Mouse (Mus musculus): ENCODE data around the gene Matn1. TPM values are rescaled to one million over a fixed set of nuclear protein-coding genes. Genes with fewer than 3 reads are reported as not detected.

Matn1 gene
- polyA plus RNA-seq, 1 experiment from 2014 or later: 0.41 TPM

GRCm38 (mm10) chr4:130906296-130906695 lies 37.9 kb upstream of the Matn1 start:
- Histone ChIP-seq H3K9me3 (ENCODE audit: control insufficient read depth, low read length) (no peaks in the 10 kb centered on the region), H3K27ac (ENCODE audit: low read depth, low read length) (no peak overlapping the region), H3K4me2 (replicated peaks; ENCODE audit: low read depth, low read length) (no peak overlapping the region), H3K4me1 (ENCODE audit: control insufficient read depth, insufficient read depth, low read length) (peaks cover 15% of the 10 kb centered on the region; the same call in 1 of the 2 replicates), H3K27me3 (ENCODE audit: control insufficient read depth, insufficient read depth, low read length) (no peaks in the 10 kb centered on the region), H3K9ac (ENCODE audit: low read depth, low read length) (no peak overlapping the region), H3K36me3 (ENCODE audit: control insufficient read depth, insufficient read depth, low read length) (no peaks in the 10 kb centered on the region), H3K4me3 (ENCODE audit: low read length) (no peak overlapping the region)
- 34% methylated on average over 8 of the region's 8 CpGs for WGBS
- no peak for ATAC-seq (ENCODE audit: low FRiP score, low TSS enrichment)

GRCm38 (mm10) chr4:130907200-130908069 lies 36.8 kb upstream of the Matn1 start:
- WGBS: 82% methylated on average over 19 of the region's 19 CpGs
- H3K9me3 ChIP-seq (ENCODE audit: control insufficient read depth, low read length): no peaks in the 10 kb centered on the region
- no peak for ATAC-seq (ENCODE audit: low FRiP score, low TSS enrichment)
- H3K36me3 ChIP-seq (ENCODE audit: control insufficient read depth, insufficient read depth, low read length): no peaks in the 10 kb centered on the region
- no peak overlapping the region for H3K4me3 ChIP-seq (ENCODE audit: low read length)
- H3K27ac ChIP-seq (ENCODE audit: low read depth, low read length): no peak overlapping the region
- peaks cover 15% of the 10 kb centered on the region; the same call in 1 of the 2 replicates for H3K4me1 ChIP-seq (ENCODE audit: control insufficient read depth, insufficient read depth, low read length)
- H3K4me2 ChIP-seq (replicated peaks; ENCODE audit: low read depth, low read length): no peak overlapping the region
- H3K27me3 ChIP-seq (ENCODE audit: control insufficient read depth, insufficient read depth, low read length): no peaks in the 10 kb centered on the region
- H3K9ac ChIP-seq (ENCODE audit: low read depth, low read length): no peak overlapping the region

- H3K27me3 ChIP-seq (ENCODE audit: control insufficient read depth, insufficient read depth, low read length): no peaks in the 10 kb centered on the region
- peaks cover 15% of the 10 kb centered on the region; the same call in 1 of the 2 replicates for H3K4me1 ChIP-seq (ENCODE audit: control insufficient read depth, insufficient read depth, low read length)
- no peak overlapping the region for H3K9ac ChIP-seq (ENCODE audit: low read depth, low read length)
- H3K27ac ChIP-seq (ENCODE audit: low read depth, low read length): no peak overlapping the region
- ATAC-seq (ENCODE audit: low FRiP score, low TSS enrichment): no peak
- no peaks in the 10 kb centered on the region for H3K9me3 ChIP-seq (ENCODE audit: control insufficient read depth, low read length)
- H3K4me2 ChIP-seq (replicated peaks; ENCODE audit: low read depth, low read length): no peak overlapping the region
- WGBS: 87% methylated on average over 10 of the region's 10 CpGs
- no peak overlapping the region for H3K4me3 ChIP-seq (ENCODE audit: low read length)
- H3K36me3 ChIP-seq (ENCODE audit: control insufficient read depth, insufficient read depth, low read length): no peaks in the 10 kb centered on the region
Measured at GRCm38 (mm10) chr4:130908133-130908532, 36.1 kb upstream of the Matn1 start.

GRCm38 (mm10) chr4:130909167-130909874 lies 34.9 kb upstream of the Matn1 start:
- no peaks in the 10 kb centered on the region for H3K27me3 ChIP-seq (ENCODE audit: control insufficient read depth, insufficient read depth, low read length)
- no peak overlapping the region for H3K4me2 ChIP-seq (replicated peaks; ENCODE audit: low read depth, low read length)
- H3K4me3 ChIP-seq (ENCODE audit: low read length): no peak overlapping the region
- peak overlapping the region; percentile 52; the same call in 1 of the 2 replicates for H3K27ac ChIP-seq (ENCODE audit: low read depth, low read length)
- H3K4me1 ChIP-seq (ENCODE audit: control insufficient read depth, insufficient read depth, low read length): peaks cover 15% of the 10 kb centered on the region; the same call in 1 of the 2 replicates
- H3K9me3 ChIP-seq (ENCODE audit: control insufficient read depth, low read length): no peaks in the 10 kb centered on the region
- peak; percentile 51 for ATAC-seq (ENCODE audit: low FRiP score, low TSS enrichment)
- H3K9ac ChIP-seq (ENCODE audit: low read depth, low read length): no peak overlapping the region
- no peaks in the 10 kb centered on the region for H3K36me3 ChIP-seq (ENCODE audit: control insufficient read depth, insufficient read depth, low read length)
- 47% methylated on average over 17 of the region's 17 CpGs for WGBS

- Histone ChIP-seq H3K27me3 (ENCODE audit: control insufficient read depth, insufficient read depth, low read length) (no peaks in the 10 kb centered on the region), H3K36me3 (ENCODE audit: control insufficient read depth, insufficient read depth, low read length) (no peaks in the 10 kb centered on the region), H3K4me2 (replicated peaks; ENCODE audit: low read depth, low read length) (no peak overlapping the region), H3K9me3 (ENCODE audit: control insufficient read depth, low read length) (no peaks in the 10 kb centered on the region), H3K27ac (ENCODE audit: low read depth, low read length) (no peak overlapping the region), H3K9ac (ENCODE audit: low read depth, low read length) (no peak overlapping the region), H3K4me3 (ENCODE audit: low read length) (no peak overlapping the region), H3K4me1 (ENCODE audit: control insufficient read depth, insufficient read depth, low read length) (peaks cover 12% of the 10 kb centered on the region; the same call in 1 of the 2 replicates)
- WGBS: 39% methylated on average over 7 of the region's 7 CpGs
- ATAC-seq (ENCODE audit: low FRiP score, low TSS enrichment): no peak
Measured at GRCm38 (mm10) chr4:130910666-130911065, 33.5 kb upstream of the Matn1 start.

- Histone ChIP-seq H3K27me3 (ENCODE audit: control insufficient read depth, insufficient read depth, low read length) (no peaks in the 10 kb centered on the region), H3K9ac (ENCODE audit: low read depth, low read length) (no peak overlapping the region), H3K9me3 (ENCODE audit: control insufficient read depth, low read length) (no peaks in the 10 kb centered on the region), H3K4me3 (ENCODE audit: low read length) (no peak overlapping the region), H3K4me1 (ENCODE audit: control insufficient read depth, insufficient read depth, low read length) (peaks cover 12% of the 10 kb centered on the region; the same call in 1 of the 2 replicates), H3K4me2 (replicated peaks; ENCODE audit: low read depth, low read length) (no peak overlapping the region), H3K36me3 (ENCODE audit: control insufficient read depth, insufficient read depth, low read length) (no peaks in the 10 kb centered on the region), H3K27ac (ENCODE audit: low read depth, low read length) (no peak overlapping the region)
- no peak for ATAC-seq (ENCODE audit: low FRiP score, low TSS enrichment)
- WGBS: 86% methylated on average over 3 of the region's 3 CpGs
Measured at GRCm38 (mm10) chr4:130912626-130913025, 31.6 kb upstream of the Matn1 start.

- H3K27me3 ChIP-seq (ENCODE audit: control insufficient read depth, insufficient read depth, low read length): no peaks in the 10 kb centered on the region
- no peaks in the 10 kb centered on the region for H3K9me3 ChIP-seq (ENCODE audit: control insufficient read depth, low read length)
- peaks cover 12% of the 10 kb centered on the region; the same call in 1 of the 2 replicates for H3K4me1 ChIP-seq (ENCODE audit: control insufficient read depth, insufficient read depth, low read length)
- H3K4me3 ChIP-seq (ENCODE audit: low read length): no peak within 1 kb of the TSS
- no peaks in the 10 kb centered on the region for H3K36me3 ChIP-seq (ENCODE audit: control insufficient read depth, insufficient read depth, low read length)
- H3K9ac ChIP-seq (ENCODE audit: low read depth, low read length): no peak within 1 kb of the TSS
- H3K4me2 ChIP-seq (replicated peaks; ENCODE audit: low read depth, low read length): no peak within 1 kb of the TSS
- H3K27ac ChIP-seq (ENCODE audit: low read depth, low read length): no peak within 1 kb of the TSS
- ATAC-seq (ENCODE audit: low FRiP score, low TSS enrichment): no peak
- 69% methylated on average over 10 of the region's 11 CpGs for whole genome bisulfite sequencing
Measured at GRCm38 (mm10) chr4:130913077-130913476, 31.1 kb upstream of the Matn1 start, which contains the start of gene Laptm5. Gene Laptm5 (plus strand): TSS chr4:130913125.

- Histone ChIP-seq H3K4me2 (replicated peaks; ENCODE audit: low read depth, low read length) (no peak overlapping the region), H3K9ac (ENCODE audit: low read depth, low read length) (no peak overlapping the region), H3K27ac (ENCODE audit: low read depth, low read length) (no peak overlapping the region), H3K27me3 (ENCODE audit: control insufficient read depth, insufficient read depth, low read length) (no peaks in the 10 kb centered on the region), H3K4me1 (ENCODE audit: control insufficient read depth, insufficient read depth, low read length) (peaks cover 11% of the 10 kb centered on the region; the same call in 1 of the 2 replicates), H3K36me3 (ENCODE audit: control insufficient read depth, insufficient read depth, low read length) (no peaks in the 10 kb centered on the region), H3K4me3 (ENCODE audit: low read length) (no peak overlapping the region), H3K9me3 (ENCODE audit: control insufficient read depth, low read length) (no peaks in the 10 kb centered on the region)
- no peak for ATAC-seq (ENCODE audit: low FRiP score, low TSS enrichment)
- WGBS: 67% methylated on average over 3 of the region's 3 CpGs
Measured at GRCm38 (mm10) chr4:130913511-130913910, 30.7 kb upstream of the Matn1 start.

GRCm38 (mm10) chr4:130914011-130914410 lies 30.2 kb upstream of the Matn1 start:
- Histone ChIP-seq H3K27ac (ENCODE audit: low read depth, low read length) (no peak overlapping the region), H3K36me3 (ENCODE audit: control insufficient read depth, insufficient read depth, low read length) (no peaks in the 10 kb centered on the region), H3K27me3 (ENCODE audit: control insufficient read depth, insufficient read depth, low read length) (no peaks in the 10 kb centered on the region), H3K4me2 (replicated peaks; ENCODE audit: low read depth, low read length) (no peak overlapping the region), H3K4me3 (ENCODE audit: low read length) (no peak overlapping the region), H3K9ac (ENCODE audit: low read depth, low read length) (no peak overlapping the region), H3K4me1 (ENCODE audit: control insufficient read depth, insufficient read depth, low read length) (peaks cover 6% of the 10 kb centered on the region; the same call in 1 of the 2 replicates), H3K9me3 (ENCODE audit: control insufficient read depth, low read length) (no peaks in the 10 kb centered on the region)
- WGBS: 91% methylated on average over 4 of the region's 4 CpGs
- no peak for ATAC-seq (ENCODE audit: low FRiP score, low TSS enrichment)
